Mouse (Mus musculus): Measurements from ENCODE around the gene Etfdh. TPM values are rescaled to one million over a fixed set of nuclear protein-coding genes. Genes with fewer than 3 reads are reported as not detected.

Etfdh gene
- polyA plus RNA-seq, 1 experiment, result 28.7 TPM

DNA sequence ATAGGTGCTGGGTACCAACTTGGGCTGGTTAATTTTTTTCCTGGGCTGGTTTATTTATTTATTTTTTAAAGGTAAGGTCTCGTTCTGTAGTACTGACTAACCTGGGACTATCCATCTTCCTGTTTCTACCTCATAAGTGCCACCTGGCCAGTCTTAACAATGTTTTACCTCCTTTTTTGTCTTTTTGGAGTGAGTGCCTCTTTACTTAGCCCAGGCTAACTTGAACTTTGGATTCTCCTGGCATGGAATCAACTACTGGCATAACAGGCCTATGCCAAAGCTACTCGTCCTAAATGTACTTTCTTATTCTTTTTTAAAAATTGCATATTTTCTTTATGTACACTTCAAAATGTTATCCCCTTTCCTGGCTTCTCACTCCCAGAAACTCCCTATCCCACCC is 39.6 kb downstream of the Etfdh start:
- Histone ChIP-seq H3K4me3 (ENCODE audit: low read depth, low read length) (no peak overlapping the region), H3K9ac (ENCODE audit: low read depth, poor library complexity, severe bottlenecking) (no peak overlapping the region), H3K36me3 (ENCODE audit: control insufficient read depth, insufficient read depth, low read length, poor library complexity, severe bottlenecking) (peaks cover 16% of the 10 kb centered on the region), H3K4me1 (ENCODE audit: control insufficient read depth, insufficient read depth, low read length) (no peaks in the 10 kb centered on the region), H3K27me3 (ENCODE audit: control insufficient read depth, insufficient read depth, low read length, poor library complexity, severe bottlenecking) (no peaks in the 10 kb centered on the region), H3K27ac (ENCODE audit: insufficient read depth, low read length) (no peak overlapping the region), H3K9me3 (replicated peaks; ENCODE audit: control insufficient read depth, insufficient read depth, low read length, poor library complexity, severe bottlenecking) (no peaks in the 10 kb centered on the region)
- no peak for TF ChIP-seq EP300 (IDR thresholded peaks at IDR 0.05; ENCODE audit: insufficient read depth, low read depth, low read length)
- TF ChIP-seq CTCF (IDR thresholded peaks at IDR 0.05; ENCODE audit: low read depth, low read length), result no peak
- no peak for TF ChIP-seq POLR2A (IDR thresholded peaks at IDR 0.05; ENCODE audit: insufficient read depth, low read length)

DNA sequence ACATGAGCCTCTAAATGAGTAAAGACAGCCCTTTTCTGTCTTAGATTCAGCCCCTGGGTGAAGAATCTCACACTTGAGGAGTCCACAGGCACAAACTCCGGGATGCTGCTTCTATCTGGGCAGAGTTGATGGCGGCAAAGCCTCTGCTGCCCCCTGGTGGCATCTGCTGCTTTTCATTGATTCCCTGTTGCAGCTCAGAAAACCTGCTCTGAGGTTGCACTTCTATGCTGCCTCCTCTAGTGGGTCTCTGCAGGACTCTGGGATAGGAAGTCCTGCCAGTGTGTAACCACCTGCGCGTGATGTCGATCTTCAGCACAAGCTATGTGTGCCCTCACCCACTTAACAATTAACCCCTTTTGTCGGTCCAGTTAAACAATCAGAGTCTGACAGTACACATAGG is 42.5 kb downstream of the Etfdh start:
- 0 out of 2 replicates have a peak, but pooled peaks have one; percentile 27 for TF ChIP-seq EP300 (IDR thresholded peaks at IDR 0.05; ENCODE audit: insufficient read depth, low read depth, low read length)
- peak; percentile 90 for TF ChIP-seq CTCF (IDR thresholded peaks at IDR 0.05; ENCODE audit: low read depth, low read length)
- no peak for TF ChIP-seq POLR2A (IDR thresholded peaks at IDR 0.05; ENCODE audit: insufficient read depth, low read length)
- Histone ChIP-seq H3K9ac (ENCODE audit: low read depth, poor library complexity, severe bottlenecking) (no peak overlapping the region), H3K27ac (ENCODE audit: insufficient read depth, low read length) (no peak overlapping the region), H3K4me3 (ENCODE audit: low read depth, low read length) (no peak overlapping the region), H3K27me3 (ENCODE audit: control insufficient read depth, insufficient read depth, low read length, poor library complexity, severe bottlenecking) (no peaks in the 10 kb centered on the region), H3K36me3 (ENCODE audit: control insufficient read depth, insufficient read depth, low read length, poor library complexity, severe bottlenecking) (no peaks in the 10 kb centered on the region), H3K9me3 (replicated peaks; ENCODE audit: control insufficient read depth, insufficient read depth, low read length, poor library complexity, severe bottlenecking) (no peaks in the 10 kb centered on the region), H3K4me1 (ENCODE audit: control insufficient read depth, insufficient read depth, low read length) (no peaks in the 10 kb centered on the region)

DNA sequence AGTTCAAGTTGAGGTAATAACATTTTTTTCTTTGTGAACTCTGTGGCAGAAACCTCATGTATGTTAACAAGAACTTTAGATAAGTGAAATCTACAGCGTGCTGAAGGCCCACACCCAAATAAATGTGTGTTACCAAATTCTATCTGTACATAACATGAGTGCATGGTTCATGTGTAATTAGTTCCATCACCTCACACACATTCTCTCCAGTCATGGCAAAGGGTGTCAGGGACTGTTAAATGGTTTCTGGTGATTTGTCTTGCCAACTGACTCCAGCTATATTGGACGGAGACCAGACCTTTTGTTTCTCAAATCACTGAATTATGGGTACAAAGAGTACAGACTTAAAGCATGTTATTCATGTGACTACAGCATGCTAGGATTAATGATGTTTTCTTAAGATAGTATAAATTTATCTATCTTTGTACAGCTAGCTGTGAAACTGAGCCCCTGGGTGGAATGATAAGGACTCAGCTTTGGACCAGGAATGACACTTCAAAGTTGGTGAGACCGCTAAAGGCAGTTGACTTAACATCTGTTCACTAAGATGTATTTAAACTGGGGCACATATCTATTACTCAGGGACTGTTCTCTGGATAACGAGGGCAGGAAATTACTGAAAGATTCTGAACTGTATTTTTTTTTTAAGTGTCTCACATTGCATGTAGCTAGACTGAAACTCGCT is 49.3 kb downstream of the Etfdh start:
- no peaks in the 10 kb centered on the region for H3K36me3 ChIP-seq (ENCODE audit: control insufficient read depth, insufficient read depth, low read length, poor library complexity, severe bottlenecking)
- no peaks in the 10 kb centered on the region for H3K4me1 ChIP-seq (ENCODE audit: control insufficient read depth, insufficient read depth, low read length)
- H3K27ac ChIP-seq (ENCODE audit: insufficient read depth, low read length), result no peak overlapping the region
- no peak for TF ChIP-seq EP300 (IDR thresholded peaks at IDR 0.05; ENCODE audit: insufficient read depth, low read depth, low read length)
- TF ChIP-seq CTCF (IDR thresholded peaks at IDR 0.05; ENCODE audit: low read depth, low read length), result no peak
- no peak for TF ChIP-seq POLR2A (IDR thresholded peaks at IDR 0.05; ENCODE audit: insufficient read depth, low read length)
- no peak overlapping the region for H3K9ac ChIP-seq (ENCODE audit: low read depth, poor library complexity, severe bottlenecking)
- H3K4me3 ChIP-seq (ENCODE audit: low read depth, low read length), result no peak overlapping the region
- H3K9me3 ChIP-seq (replicated peaks; ENCODE audit: control insufficient read depth, insufficient read depth, low read length, poor library complexity, severe bottlenecking), result no peaks in the 10 kb centered on the region
- no peaks in the 10 kb centered on the region for H3K27me3 ChIP-seq (ENCODE audit: control insufficient read depth, insufficient read depth, low read length, poor library complexity, severe bottlenecking)

DNA sequence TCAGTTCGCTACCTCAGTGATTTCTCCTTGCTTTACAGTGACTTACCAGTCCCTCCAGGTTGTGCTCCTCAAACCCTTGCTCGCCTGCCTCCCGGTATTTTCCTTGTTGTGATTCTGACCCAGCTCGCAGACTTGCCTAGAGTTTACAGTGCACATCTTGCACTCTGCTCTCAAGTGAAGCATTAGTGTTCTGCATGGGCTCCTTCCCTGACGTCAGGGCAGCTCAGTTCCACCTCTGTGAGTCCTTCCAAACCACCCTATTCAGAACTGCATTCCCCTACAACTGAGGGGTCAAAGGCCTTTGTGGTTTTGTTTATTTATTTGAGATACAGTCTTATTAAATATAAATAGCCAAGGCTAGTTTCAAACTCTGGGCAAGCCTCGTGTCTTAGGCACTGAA is 51.1 kb downstream of the Etfdh start:
- Histone ChIP-seq H3K36me3 (ENCODE audit: control insufficient read depth, insufficient read depth, low read length, poor library complexity, severe bottlenecking) (no peaks in the 10 kb centered on the region), H3K27ac (ENCODE audit: insufficient read depth, low read length) (no peak overlapping the region), H3K9ac (ENCODE audit: low read depth, poor library complexity, severe bottlenecking) (no peak overlapping the region), H3K4me3 (ENCODE audit: low read depth, low read length) (no peak overlapping the region), H3K27me3 (ENCODE audit: control insufficient read depth, insufficient read depth, low read length, poor library complexity, severe bottlenecking) (no peaks in the 10 kb centered on the region), H3K4me1 (ENCODE audit: control insufficient read depth, insufficient read depth, low read length) (no peaks in the 10 kb centered on the region), H3K9me3 (replicated peaks; ENCODE audit: control insufficient read depth, insufficient read depth, low read length, poor library complexity, severe bottlenecking) (no peaks in the 10 kb centered on the region)
- TF ChIP-seq POLR2A (IDR thresholded peaks at IDR 0.05; ENCODE audit: insufficient read depth, low read length) (no peak), EP300 (IDR thresholded peaks at IDR 0.05; ENCODE audit: insufficient read depth, low read depth, low read length) (no peak), CTCF (IDR thresholded peaks at IDR 0.05; ENCODE audit: low read depth, low read length) (no peak)

DNA sequence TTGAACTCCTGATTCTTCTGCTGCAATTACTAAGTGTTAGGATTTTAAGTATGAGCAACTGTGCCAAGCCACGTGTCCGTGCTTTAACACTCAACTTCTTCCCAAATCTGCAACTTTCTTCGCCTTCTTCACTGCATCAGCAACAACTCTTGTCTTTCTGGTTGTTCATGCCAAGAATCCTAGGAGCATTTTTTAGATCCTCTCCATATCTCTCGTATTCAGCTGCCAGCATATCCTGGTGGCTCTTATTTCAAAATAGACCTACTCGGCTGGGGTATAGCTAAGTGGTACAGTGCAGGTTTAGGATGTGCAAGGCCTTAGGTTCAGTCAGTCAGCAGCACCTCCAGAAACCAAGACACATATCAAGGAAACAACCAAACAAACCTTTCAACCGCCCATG is 51.7 kb downstream of the Etfdh start:
- H3K4me3 ChIP-seq (ENCODE audit: low read depth, low read length), result no peak overlapping the region
- no peak for TF ChIP-seq POLR2A (IDR thresholded peaks at IDR 0.05; ENCODE audit: insufficient read depth, low read length)
- no peak for TF ChIP-seq EP300 (IDR thresholded peaks at IDR 0.05; ENCODE audit: insufficient read depth, low read depth, low read length)
- no peak for TF ChIP-seq CTCF (IDR thresholded peaks at IDR 0.05; ENCODE audit: low read depth, low read length)
- no peaks in the 10 kb centered on the region for H3K9me3 ChIP-seq (replicated peaks; ENCODE audit: control insufficient read depth, insufficient read depth, low read length, poor library complexity, severe bottlenecking)
- no peaks in the 10 kb centered on the region for H3K36me3 ChIP-seq (ENCODE audit: control insufficient read depth, insufficient read depth, low read length, poor library complexity, severe bottlenecking)
- no peaks in the 10 kb centered on the region for H3K27me3 ChIP-seq (ENCODE audit: control insufficient read depth, insufficient read depth, low read length, poor library complexity, severe bottlenecking)
- H3K27ac ChIP-seq (ENCODE audit: insufficient read depth, low read length), result no peak overlapping the region
- H3K4me1 ChIP-seq (ENCODE audit: control insufficient read depth, insufficient read depth, low read length), result no peaks in the 10 kb centered on the region
- no peak overlapping the region for H3K9ac ChIP-seq (ENCODE audit: low read depth, poor library complexity, severe bottlenecking)

DNA sequence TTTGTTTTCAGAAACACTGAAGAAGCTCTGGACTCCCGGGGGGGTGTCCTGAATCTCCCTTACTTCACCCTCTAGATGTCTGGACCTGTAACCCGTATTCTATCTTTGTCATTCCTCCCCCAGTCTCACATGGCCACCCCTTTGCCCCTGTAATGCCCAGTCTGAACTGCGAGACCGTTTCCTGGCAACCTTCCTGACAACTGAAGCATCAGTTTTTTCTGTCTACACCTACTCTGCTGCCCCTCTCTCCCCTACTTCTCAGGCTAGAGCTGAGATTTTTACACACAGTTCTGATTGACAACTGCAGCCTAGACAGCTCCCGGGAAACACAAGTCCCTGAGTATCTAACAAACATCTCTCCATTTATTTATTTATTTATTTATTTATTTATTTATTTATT is 52.4 kb downstream of the Etfdh start:
- peak overlapping the region; percentile 19; the same call in 1 of the 2 replicates for H3K9ac ChIP-seq (ENCODE audit: low read depth, poor library complexity, severe bottlenecking)
- no peaks in the 10 kb centered on the region for H3K27me3 ChIP-seq (ENCODE audit: control insufficient read depth, insufficient read depth, low read length, poor library complexity, severe bottlenecking)
- H3K27ac ChIP-seq (ENCODE audit: insufficient read depth, low read length), result no peak overlapping the region
- H3K9me3 ChIP-seq (replicated peaks; ENCODE audit: control insufficient read depth, insufficient read depth, low read length, poor library complexity, severe bottlenecking), result no peaks in the 10 kb centered on the region
- H3K36me3 ChIP-seq (ENCODE audit: control insufficient read depth, insufficient read depth, low read length, poor library complexity, severe bottlenecking), result no peaks in the 10 kb centered on the region
- H3K4me1 ChIP-seq (ENCODE audit: control insufficient read depth, insufficient read depth, low read length), result no peaks in the 10 kb centered on the region
- H3K4me3 ChIP-seq (ENCODE audit: low read depth, low read length), result no peak overlapping the region
- TF ChIP-seq EP300 (IDR thresholded peaks at IDR 0.05; ENCODE audit: insufficient read depth, low read depth, low read length) (no peak), CTCF (IDR thresholded peaks at IDR 0.05; ENCODE audit: low read depth, low read length) (no peak), POLR2A (IDR thresholded peaks at IDR 0.05; ENCODE audit: insufficient read depth, low read length) (no peak)

Measured in ES-Bruce4 (cell line).